Mouse (Mus musculus) c-Kit-positive CD71-positive TER-119-negative erythroid progenitor cells, embryonic 14.5 days (primary cell): ENCODE results near the gene Zfp612.
A peak's percentile ranks its signal among the peaks of the same experiment; 100 is the strongest.
"Not testable (repeated sequence)": the region's sequence is repeated elsewhere in the genome, so short reads cannot be mapped to it uniquely, and the experiment has no call there.

Experiments used
- DNase-seq: peaks from one replicate; pipeline ENCODE4 v3.0.0-alpha.2; 2013; ENCODE audit warnings: low read depth

The Zfp612 gene

DNA sequence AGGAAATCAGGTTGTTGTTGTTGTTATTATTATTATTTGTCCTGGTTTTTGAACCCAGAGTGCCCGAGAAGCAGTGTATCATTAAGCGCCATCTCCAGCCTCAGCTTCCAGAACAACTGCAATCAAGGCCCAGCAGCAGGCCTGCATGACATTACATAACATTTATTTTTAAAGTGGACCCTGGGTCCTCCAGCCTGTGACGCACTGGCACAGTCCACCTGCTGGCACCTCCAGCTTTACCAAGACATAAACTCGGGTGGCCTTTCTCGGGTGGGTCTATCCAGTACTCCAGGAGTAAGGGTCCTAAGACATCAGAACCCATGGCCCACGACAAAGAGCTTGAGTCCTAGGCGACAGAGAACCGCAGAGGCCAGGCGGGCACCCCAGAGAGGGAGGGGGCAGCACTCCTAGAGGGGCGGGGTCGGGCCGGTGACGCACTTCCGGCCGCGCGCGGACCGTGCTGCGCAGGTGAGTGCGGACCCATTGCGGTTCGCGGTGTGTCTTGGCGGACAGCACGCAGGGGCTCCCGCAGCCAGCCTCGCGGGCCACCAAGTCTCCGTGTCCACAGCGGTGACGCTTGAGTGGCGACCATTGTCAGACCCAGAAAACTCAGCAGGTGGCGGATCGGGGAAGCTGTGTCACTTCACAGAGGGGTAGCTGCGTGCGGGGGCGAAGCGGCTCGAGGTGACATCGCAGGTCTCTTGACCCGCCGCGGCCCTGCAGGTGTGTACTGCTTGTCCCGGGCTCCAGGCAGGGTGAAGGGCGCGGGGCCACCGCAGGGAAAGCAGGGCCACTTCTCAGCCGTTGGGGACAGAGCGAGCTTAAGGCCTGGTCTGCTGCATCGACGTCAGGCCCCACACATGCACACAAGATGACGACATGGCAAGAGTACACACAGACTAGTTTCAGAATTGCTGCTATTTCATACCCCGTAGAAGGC lies at the start of gene Zfp612:
Gene Zfp612, plus strand, starts transcription at position 465 of the 940 bp plus-strand sequence.
- no peak for DNase-seq

GRCm38 (mm10) chr8:110033771-110034170 lies 45.8 kb upstream of the Zfp612 start:
- DNase-seq: not testable (repeated sequence)

DNA sequence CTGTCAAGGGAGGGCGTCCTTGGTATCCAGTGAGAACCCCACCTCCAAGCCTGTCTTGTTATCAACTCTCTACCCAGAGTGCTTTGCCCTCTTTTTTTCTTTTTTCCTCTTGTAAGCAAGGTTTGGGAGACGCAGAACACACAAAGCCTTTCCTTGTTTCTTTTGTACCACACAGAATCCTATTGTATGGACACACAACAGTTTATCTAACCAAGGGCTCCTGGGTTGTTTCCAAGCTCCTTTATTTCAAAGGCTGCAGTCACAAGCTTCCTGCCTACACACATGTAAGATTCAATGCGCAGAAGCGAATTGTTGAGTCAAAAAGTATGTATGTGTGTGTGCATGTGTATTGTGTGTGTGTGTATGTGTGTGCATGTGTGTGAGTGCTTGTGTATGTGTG lies 45.2 kb upstream of the Zfp612 start:
- DNase-seq: no peak

DNA sequence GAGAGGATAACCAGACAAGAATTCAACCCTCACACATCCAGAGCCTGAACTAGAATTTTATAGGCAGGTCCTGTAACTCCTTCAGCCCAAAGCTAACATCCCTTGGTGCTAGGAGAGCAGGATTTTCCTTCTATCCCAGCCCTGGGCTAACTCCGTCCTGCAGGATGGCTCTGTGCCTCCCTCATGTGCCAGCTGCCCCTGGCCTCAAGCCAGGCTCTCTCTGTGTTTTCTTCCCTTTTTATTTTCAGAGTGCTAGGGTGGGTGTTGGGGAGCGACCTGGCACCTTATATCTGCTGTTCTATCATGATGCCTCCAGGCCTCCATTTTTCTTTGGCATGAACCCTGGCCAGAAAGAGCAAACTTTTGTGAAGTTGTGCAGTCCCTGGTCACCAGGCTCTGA lies 43.4 kb upstream of the Zfp612 start:
- no peak for DNase-seq

DNA sequence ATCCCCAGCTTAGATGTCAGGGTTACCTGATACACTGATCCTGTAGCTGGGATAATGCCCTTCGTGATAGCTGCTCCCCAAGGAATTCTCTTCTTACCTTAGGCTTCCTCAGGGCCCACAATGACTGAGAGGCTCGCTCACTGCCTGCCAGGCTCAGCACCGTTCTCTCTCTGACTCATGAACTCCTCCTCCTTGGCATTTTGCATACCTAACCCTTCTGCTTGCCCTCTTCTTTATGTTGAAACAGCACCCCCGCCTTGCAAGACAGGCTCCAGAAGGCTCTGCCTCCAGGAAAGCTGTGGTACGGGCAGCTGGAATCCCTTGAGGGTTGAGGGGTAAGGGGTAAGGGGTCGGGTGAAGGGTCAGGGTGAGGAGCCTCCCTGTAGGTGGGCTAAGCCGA lies 40.3 kb upstream of the Zfp612 start:
- DNase-seq: no peak

- no peak for DNase-seq
These were observed 39.9 kb upstream of the Zfp612 start, which contains the start of gene Chst4 for GRCm38 (mm10) chr8:110039659-110040058. TSS of gene Chst4 (minus strand) at chr8:110039740.

- no peak for DNase-seq
These were observed 39.0 kb upstream of the Zfp612 start for GRCm38 (mm10) chr8:110040509-110040908.

DNA sequence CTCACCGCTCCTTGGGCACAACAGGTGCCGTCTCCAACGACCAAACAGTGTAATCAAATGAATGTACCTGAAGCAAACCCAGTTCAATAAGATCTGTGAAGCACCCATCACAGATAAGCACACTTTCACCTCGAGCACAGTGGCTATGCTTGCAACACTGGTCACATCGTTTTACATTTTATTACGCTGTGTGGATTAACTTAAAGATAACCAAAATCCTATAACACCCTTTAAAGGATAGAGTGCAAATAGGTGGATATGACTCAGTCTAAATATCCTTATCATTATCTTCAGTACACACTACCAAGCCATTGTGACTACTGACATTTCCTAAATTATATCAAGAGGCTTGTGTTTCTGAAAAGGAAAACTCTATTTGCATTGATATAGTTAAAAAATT lies 28.3 kb upstream of the Zfp612 start:
- DNase-seq: no peak

- no peak for DNase-seq
These were observed 21.3 kb upstream of the Zfp612 start for GRCm38 (mm10) chr8:110058207-110058606.

DNA sequence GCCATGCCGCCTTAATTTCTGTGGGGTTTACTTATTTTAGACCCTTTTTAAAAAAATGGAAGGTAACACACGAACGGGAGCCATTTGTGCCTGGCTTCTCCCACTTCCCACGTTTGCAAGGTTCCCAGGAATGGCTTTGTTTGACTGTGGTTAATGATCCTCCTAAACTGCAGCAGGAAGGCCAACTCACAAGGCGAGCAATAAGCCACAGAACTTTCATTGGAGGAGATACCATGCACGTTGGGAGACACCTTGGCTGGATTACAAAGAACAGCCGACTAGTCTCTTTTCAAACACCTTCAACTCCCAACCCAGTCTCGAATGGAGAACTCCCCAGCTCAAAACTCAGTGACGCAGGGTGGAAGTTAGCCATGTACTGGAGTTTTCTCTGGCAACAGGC lies 15.4 kb upstream of the Zfp612 start:
- DNase-seq: no peak

DNA sequence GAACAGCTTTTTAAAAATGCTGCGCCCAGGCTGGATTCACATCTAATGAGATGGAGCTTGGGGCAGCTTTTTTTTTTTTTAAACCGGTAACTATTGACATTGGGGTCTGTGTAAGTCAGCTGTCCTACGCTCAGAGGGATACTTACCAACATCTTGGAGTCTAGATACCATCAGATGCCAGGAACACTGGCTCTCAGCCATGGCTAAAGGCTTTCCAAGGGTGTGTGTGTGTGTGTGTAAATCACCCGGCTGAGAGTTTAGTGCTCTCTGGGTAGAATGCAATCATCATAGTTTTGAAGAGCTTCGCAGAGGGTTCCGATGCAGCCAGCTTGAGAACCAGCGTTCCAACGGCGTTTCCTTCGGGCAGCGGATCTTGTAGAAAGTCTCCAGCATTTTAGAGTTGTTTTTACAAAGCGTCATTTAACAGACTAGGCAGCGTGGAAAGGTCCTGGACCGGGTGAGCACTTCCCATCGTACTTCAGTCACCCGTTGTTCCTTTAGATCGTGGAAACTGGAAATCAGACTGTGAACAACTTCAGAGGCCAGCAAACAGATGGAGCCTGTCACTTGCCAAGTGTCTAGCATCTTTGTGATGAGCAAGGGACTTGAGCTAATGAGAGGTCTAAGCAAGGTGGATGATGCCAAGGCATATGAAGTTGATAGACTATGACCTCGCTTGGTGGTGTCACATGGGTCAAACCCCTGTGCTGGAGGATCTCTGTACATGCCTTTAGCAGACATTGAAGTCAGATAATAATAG lies 14.8 kb upstream of the Zfp612 start:
- no peak for DNase-seq

GRCm38 (mm10) chr8:110065676-110066075 lies 13.9 kb upstream of the Zfp612 start:
- DNase-seq: no peak

DNA sequence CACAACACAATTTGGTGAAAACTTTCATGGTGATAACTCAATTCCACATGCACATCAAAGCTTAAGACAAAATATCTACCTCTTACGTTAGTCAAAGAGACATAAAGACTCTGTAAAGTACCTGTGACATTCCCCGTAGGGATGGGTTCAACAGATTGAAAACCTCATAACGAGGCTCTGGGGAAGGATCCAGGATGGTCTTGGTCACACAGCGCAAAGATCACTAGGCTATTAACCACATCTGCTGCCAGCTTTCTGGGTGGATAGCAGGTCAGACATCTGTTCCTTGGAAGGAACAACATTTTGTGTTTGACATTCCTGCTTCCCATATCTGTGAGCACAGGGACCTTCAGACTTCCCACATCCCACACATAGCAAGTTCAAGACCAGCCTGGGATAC lies 9.8 kb upstream of the Zfp612 start:
- no peak for DNase-seq

DNA sequence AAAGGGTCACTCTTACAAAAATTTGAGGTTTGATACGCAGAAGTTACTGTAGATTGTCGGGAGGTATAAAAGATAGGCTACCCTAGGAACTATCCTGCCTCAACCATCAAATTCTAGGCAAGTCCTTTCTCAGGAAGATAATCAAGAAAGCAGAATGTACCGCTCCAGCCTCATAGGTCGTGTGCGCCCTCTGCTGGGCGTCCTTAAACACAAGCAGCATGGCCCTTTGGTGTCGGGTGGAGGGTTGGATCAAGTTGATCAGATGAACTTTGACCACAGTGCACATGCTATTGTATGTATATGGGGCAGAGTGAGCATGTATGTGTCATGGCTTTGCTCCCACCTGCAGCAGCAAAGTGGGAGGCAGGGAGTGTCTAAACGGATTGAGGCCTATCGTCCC lies 7.9 kb upstream of the Zfp612 start:
- peak; percentile 27 for DNase-seq

- no peak for DNase-seq
These were observed 5.0 kb upstream of the Zfp612 start for GRCm38 (mm10) chr8:110074496-110074895.

DNA sequence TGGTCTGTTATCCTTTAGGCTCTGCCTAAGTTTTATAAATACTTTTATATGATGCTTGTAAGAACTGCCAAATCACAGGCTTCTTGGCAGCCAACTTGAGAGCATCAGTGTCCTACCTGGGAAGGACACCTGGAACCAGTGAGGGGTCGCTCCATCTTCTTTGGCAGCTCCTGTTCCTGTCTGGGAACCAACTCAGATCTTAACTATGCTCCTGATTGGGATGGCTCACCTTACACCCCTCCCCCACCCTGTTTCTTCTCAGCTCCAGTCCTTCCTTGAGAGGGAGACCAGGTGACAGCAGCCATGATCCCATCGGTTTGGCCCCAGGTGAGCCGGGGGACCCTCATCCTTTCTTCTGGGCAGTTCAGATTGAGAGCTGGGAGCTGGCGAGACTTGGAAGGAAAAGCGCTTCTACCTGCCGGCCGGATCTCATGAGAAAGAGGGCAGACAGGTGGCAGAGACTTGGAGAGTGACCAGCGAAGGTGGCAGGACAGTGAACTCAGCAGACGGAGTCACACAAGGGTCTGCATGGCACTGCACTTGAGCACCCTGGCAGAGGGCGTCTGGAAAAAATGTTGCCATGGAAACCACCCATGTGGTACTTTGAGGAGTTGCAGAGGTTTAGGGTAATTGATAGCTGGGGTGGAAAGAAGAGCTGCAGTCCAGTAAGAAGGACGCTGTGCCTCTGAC lies 3.0 kb downstream of the Zfp612 start:
- no peak for DNase-seq

DNA sequence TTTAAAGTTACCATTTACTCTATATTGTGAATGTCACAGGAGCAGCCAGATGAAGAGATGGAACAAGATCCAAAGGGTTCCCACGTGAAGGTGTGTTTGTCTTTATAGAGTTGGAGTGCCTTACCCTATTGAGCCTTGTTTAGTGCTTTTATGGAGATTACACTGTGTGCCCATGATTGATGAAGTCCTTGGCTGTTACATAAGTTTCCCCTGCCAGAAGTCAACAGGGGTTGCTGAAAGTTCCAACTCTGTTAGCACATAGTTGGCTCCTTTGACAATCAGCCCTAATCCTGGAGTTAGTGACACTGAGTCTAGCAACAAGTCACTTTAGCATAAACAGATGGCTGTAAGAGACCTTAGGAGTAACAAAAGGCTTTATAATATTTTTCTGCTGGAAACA lies 12.3 kb downstream of the Zfp612 start:
- no peak for DNase-seq

DNA sequence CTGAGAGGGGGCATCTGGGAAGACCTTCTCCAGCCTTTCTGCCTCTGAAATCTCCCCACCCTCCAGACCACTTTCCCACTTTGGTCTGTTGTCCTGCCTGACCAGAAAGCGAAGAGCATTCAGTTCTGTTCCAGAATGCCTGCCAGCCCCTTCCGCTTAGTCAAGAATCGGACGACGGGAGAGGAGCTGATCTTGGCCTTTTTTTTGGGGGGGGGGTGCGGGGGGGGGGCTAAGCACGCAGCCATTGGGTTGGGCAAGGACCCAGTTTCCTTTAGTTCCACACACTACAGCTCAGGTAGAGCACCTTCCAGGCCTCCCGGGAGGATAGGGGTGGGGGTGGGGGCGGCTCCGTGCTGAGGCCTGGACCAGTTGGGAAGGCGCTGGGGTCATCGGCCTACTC lies 21.4 kb downstream of the Zfp612 start, which contains the start of gene Gm21964:
Gene Gm21964, plus strand, starts transcription at position 301 of the 400 bp plus-strand sequence.
- DNase-seq: no peak

DNA sequence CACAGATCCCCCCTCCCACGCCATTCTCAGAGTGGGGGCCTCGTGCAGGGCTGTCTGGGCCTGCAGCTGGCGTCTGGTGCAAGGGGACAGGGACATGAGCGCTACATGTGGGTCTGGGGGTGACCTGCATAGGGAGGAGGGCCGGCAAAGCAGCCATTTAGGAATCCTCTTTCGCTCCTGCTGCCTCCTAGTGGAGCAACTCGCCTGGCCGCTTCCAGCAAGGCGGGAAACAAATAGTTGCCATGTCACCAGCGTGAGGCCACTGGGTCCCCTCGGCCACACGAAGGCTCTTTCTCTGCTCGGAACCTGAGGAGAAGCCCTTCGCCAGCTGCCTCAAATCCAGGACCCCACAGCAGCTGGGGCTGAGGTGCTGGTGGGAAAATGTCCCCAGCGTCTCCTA lies 22.1 kb downstream of the Zfp612 start:
- DNase-seq: no peak

DNA sequence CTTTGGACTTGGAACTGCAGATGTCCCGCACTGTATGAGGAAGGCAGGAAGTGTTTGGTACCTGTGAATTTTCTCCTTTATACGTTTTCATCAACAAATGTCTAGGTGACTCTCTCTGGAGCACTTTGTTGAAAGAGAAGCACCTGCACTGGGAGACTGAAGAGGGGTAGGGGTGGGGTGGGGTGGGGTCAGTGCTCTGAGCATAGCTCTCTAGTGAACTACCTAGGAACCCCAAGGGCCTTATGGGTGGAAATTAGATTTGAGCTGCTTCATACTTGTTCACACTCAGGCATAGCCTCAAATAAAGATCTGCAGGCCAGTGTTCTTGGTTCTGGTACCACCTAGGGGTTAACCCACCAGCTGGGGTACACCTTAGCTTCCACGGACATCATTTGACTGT lies 23.1 kb downstream of the Zfp612 start, which contains the start of gene Gm17720:
Gene Gm17720, minus strand, starts transcription at position 101 of the 400 bp plus-strand sequence.
- no peak for DNase-seq

DNA sequence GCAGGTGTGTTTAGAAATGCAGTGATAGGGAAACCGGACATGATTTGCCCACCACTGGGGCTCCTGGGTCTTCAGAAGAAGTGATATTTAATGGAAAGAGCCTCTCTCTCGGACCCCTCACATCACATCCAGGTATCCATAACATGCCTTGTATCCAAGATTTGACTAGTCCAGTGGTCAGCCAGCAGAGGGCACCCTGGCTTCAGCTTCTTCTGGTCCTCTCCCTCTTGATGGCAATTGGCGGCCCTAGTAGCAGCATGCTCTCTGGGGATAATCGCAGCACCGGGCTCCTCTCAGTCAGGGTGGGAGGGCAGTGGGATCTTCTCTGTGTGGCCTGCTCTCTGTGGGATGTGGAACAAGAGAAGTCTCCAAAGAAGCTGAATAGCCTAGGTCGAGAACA lies 40.2 kb downstream of the Zfp612 start:
- DNase-seq: no peak

- DNase-seq: peak; percentile 42
These were observed 51.0 kb downstream of the Zfp612 start for GRCm38 (mm10) chr8:110130537-110130936.
